Mouse (Mus musculus) megakaryocyte, embryonic 14.5 days (primary cell): ENCODE results near the gene Lancl2.

Source experiments
- FLI1 ChIP-seq: IDR thresholded peaks from 2 replicates; pipeline ENCODE4 v1.6.1; 2012; ENCODE audit warnings: low read length, inconsistent platforms, mixed read lengths
- GATA1 ChIP-seq: IDR thresholded peaks from 3 replicates; pipeline ENCODE4 v1.6.1; 2012; ENCODE audit warnings: mixed read lengths, low read length, inconsistent platforms, borderline replicate concordance

GRCm38 (mm10) chr6:57744974-57745747 lies 42.8 kb downstream of the Lancl2 start:
- TF ChIP-seq GATA1, result no peak; the same call in 2 of the 3 replicates
- no peak for TF ChIP-seq FLI1
